Mouse (Mus musculus) neural tube, embryonic 14.5 days (tissue): ENCODE data around the gene Pkp1. TPM values are rescaled to one million over a fixed set of nuclear protein-coding genes. Genes with fewer than 3 reads are reported as not detected.

ENCODE experiments used
- ATAC-seq: fragments of 200-750 bp; cut with Nextera tagmentation; 2 replicates; pipeline ENCODE4 v1.8.0; 2017; ENCODE audit warnings: low read depth, mild to moderate bottlenecking, moderate TSS enrichment, moderate library complexity
- H3K27ac ChIP-seq: fragments of 300-500 bp; sonication (generic); 2 replicates; pipeline ENCODE4 v1.5.1; 2014; ENCODE audit warnings: low read depth, mild to moderate bottlenecking, control low read depth, low read length, moderate library complexity, mixed read lengths
- H3K27me3 ChIP-seq: fragments of 300-500 bp; sonication (generic); 2 replicates; pipeline ENCODE4 v1.6.1; 2014; ENCODE audit warnings: low read length; ENCODE audit not compliant: control insufficient read depth, insufficient read depth
- H3K36me3 ChIP-seq: fragments of 300-500 bp; sonication (generic); 2 replicates; pipeline ENCODE4 v1.6.1; 2014; ENCODE audit warnings: low read length, mixed read lengths; ENCODE audit not compliant: control insufficient read depth, insufficient read depth
- H3K4me1 ChIP-seq: fragments of 300-500 bp; sonication (generic); 2 replicates; pipeline ENCODE4 v1.6.1; 2014; ENCODE audit warnings: low read length; ENCODE audit not compliant: control insufficient read depth, insufficient read depth
- H3K4me2 ChIP-seq: fragments of 300-500 bp; sonication (generic); 2 replicates; pipeline ENCODE4 v1.6.1; 2014; ENCODE audit warnings: mild to moderate bottlenecking, low read depth, low read length, control low read depth
- H3K4me3 ChIP-seq: fragments of 300-500 bp; sonication (generic); 2 replicates; pipeline ENCODE4 v1.5.1; 2014; ENCODE audit warnings: low read depth, low read length, control low read depth, mixed read lengths
- H3K9ac ChIP-seq: fragments of 300-500 bp; sonication (generic); replicated peaks from 2 replicates; pipeline ENCODE4 v1.6.1; 2014; ENCODE audit warnings: low read depth, mild to moderate bottlenecking, control low read depth, low read length, mixed read lengths
- H3K9me3 ChIP-seq: fragments of 300-500 bp; sonication (generic); 2 replicates; pipeline ENCODE4 v1.6.1; 2016; ENCODE audit warnings: low read length; ENCODE audit not compliant: control insufficient read depth
- WGBS: fragments of 180-500 bp; shearing (Covaris S2); extraction: QIAGEN DNeasy Blood & Tissue Kit; methylation state at CpG from one replicate; pipeline ENCODE4 v1.1.7; 2014; 5-methylcytosine and 5-hydroxymethylcytosine counted together
- polyA plus RNA-seq: library from polyadenylated mRNA; unstranded; fragments of >200 nt; fragmentation: Nextera tagmentation; extraction: Ambion mirVana; gene quantifications from 2 replicates; pipeline ENCODE4 v1.2.1, GENCODE M21; 2014

Gene Pkp1
- polyA plus RNA-seq, 1 experiment from 2014 or later: not detected

- Histone ChIP-seq H3K4me3 (no peak overlapping the region), H3K27me3 (no peaks in the 10 kb centered on the region), H3K27ac (no peak overlapping the region), H3K9ac (no peak overlapping the region), H3K9me3 (no peaks in the 10 kb centered on the region), H3K4me1 (no peaks in the 10 kb centered on the region), H3K36me3 (no peaks in the 10 kb centered on the region), H3K4me2 (no peak overlapping the region)
- 46% methylated on average over 19 of the region's 19 CpGs for WGBS
- ATAC-seq: peak; percentile 90
Measured at GRCm38 (mm10) chr1:135865518-135866194, 53.4 kb downstream of the Pkp1 start.

GRCm38 (mm10) chr1:135864830-135865229, 54.2 kb downstream of the Pkp1 start:
- no peak overlapping the region for H3K27ac ChIP-seq
- no peak overlapping the region for H3K4me2 ChIP-seq
- no peaks in the 10 kb centered on the region for H3K27me3 ChIP-seq
- no peaks in the 10 kb centered on the region for H3K36me3 ChIP-seq
- H3K4me1 ChIP-seq: no peaks in the 10 kb centered on the region
- H3K9me3 ChIP-seq: no peaks in the 10 kb centered on the region
- no peak overlapping the region for H3K4me3 ChIP-seq
- WGBS: 89% methylated on average over 6 of the region's 6 CpGs
- ATAC-seq: no peak
- no peak overlapping the region for H3K9ac ChIP-seq

DNA sequence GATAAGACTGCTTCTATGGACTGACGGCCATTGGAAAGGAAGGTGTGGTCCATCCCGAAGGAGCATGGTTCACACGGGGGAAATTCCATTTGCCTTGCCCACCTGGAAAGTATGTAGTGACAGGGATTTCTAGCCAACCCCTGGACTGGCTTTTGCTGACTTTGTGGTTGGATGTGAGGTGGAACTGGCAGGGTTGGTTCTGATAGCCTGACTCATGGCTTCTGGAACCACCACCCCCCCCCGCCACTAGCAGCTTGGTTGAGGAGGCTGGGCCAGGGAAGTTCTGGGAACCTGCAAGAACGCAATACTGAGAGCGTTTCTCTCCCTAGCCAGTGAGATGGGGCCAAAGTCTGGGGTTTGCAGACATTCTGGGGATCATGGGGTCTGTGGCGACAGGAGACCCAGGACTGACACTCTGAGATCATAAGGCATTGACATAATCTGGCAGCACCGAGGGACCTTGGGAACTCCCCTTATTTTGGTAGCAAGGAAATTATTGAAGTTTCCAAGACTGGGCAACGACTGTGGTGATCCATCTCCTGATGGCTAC, 55.1 kb downstream of the Pkp1 start:
- no peak overlapping the region for H3K9ac ChIP-seq

DNA sequence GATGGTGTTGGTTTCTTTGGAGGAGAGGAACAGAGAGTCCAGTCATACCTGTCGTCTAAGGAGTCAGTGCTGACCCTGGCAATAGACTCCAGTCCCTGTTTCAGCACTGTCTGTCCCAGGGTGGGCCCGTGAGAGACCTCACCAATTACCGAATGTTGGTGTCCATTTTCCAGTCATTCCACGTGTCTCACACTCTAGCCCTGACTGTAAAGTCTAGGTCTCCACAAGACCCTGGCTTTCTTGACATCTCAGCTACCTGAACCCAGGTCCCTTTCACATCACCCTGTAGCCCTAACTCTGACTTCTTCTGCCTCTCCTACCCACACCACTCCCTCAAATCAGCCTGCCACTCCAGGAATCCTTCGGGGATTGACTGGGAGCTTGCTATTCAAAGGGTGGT, 56.4 kb downstream of the Pkp1 start:
- H3K27ac ChIP-seq: no peak overlapping the region
- H3K27me3 ChIP-seq: no peaks in the 10 kb centered on the region
- ATAC-seq: no peak
- H3K9me3 ChIP-seq: no peaks in the 10 kb centered on the region
- H3K4me3 ChIP-seq: no peak overlapping the region
- H3K4me1 ChIP-seq: no peaks in the 10 kb centered on the region
- H3K9ac ChIP-seq: no peak overlapping the region
- 81% methylated on average over 5 of the region's 5 CpGs for WGBS
- H3K36me3 ChIP-seq: no peaks in the 10 kb centered on the region
- no peak overlapping the region for H3K4me2 ChIP-seq

More for the DNA sequence above, 55.1 kb downstream of the Pkp1 start:
- Histone ChIP-seq H3K27me3 (no peaks in the 10 kb centered on the region), H3K4me1 (no peaks in the 10 kb centered on the region), H3K4me2 (no peak overlapping the region), H3K36me3 (no peaks in the 10 kb centered on the region), H3K9me3 (no peaks in the 10 kb centered on the region), H3K27ac (no peak overlapping the region), H3K4me3 (no peak overlapping the region)
- no peak for ATAC-seq
- 85% methylated on average over 9 of the region's 9 CpGs for WGBS

- H3K4me3 ChIP-seq: no peak overlapping the region
- H3K4me1 ChIP-seq: no peaks in the 10 kb centered on the region
- 73% methylated on average over 9 of the region's 9 CpGs for WGBS
- no peaks in the 10 kb centered on the region for H3K27me3 ChIP-seq
- H3K27ac ChIP-seq: no peak overlapping the region
- no peak overlapping the region for H3K4me2 ChIP-seq
- no peaks in the 10 kb centered on the region for H3K36me3 ChIP-seq
- no peak overlapping the region for H3K9ac ChIP-seq
- no peaks in the 10 kb centered on the region for H3K9me3 ChIP-seq
- no peak for ATAC-seq
Measured at GRCm38 (mm10) chr1:135861980-135862552, 56.9 kb downstream of the Pkp1 start.

DNA sequence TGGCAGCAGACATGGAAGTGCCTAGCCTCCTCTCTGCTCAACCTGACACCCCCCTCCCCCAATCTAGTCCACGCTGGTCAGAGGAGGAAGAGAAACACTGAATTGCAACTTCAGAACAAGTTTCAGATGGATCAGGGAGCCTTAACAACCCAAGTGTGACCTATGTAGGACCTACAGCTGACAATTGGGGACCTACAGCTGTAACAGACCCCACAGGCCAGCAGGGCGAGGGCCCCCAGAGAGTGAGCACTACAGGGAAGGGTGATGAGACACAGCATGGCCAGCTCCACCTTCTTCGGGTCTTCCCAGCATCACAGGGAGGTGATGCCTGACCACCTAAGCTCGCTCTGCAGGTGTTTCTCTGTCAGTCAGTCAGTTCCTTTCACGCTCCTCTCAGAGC, 57.9 kb downstream of the Pkp1 start:
- WGBS: 89% methylated on average over 5 of the region's 5 CpGs
- Histone ChIP-seq H3K4me3 (no peak overlapping the region), H3K27ac (no peak overlapping the region), H3K9ac (no peak overlapping the region), H3K27me3 (no peaks in the 10 kb centered on the region), H3K9me3 (no peaks in the 10 kb centered on the region), H3K4me1 (no peaks in the 10 kb centered on the region), H3K4me2 (no peak overlapping the region), H3K36me3 (no peaks in the 10 kb centered on the region)
- ATAC-seq: no peak

- no peaks in the 10 kb centered on the region for H3K36me3 ChIP-seq
- no peak for ATAC-seq
- H3K9ac ChIP-seq: no peak overlapping the region
- no peaks in the 10 kb centered on the region for H3K27me3 ChIP-seq
- no peak overlapping the region for H3K4me3 ChIP-seq
- H3K4me2 ChIP-seq: no peak overlapping the region
- H3K4me1 ChIP-seq: no peaks in the 10 kb centered on the region
- no peak overlapping the region for H3K27ac ChIP-seq
- no peaks in the 10 kb centered on the region for H3K9me3 ChIP-seq
- 94% methylated on average over 7 of the region's 7 CpGs for WGBS
Measured at GRCm38 (mm10) chr1:135858533-135858932, 60.5 kb downstream of the Pkp1 start.

DNA sequence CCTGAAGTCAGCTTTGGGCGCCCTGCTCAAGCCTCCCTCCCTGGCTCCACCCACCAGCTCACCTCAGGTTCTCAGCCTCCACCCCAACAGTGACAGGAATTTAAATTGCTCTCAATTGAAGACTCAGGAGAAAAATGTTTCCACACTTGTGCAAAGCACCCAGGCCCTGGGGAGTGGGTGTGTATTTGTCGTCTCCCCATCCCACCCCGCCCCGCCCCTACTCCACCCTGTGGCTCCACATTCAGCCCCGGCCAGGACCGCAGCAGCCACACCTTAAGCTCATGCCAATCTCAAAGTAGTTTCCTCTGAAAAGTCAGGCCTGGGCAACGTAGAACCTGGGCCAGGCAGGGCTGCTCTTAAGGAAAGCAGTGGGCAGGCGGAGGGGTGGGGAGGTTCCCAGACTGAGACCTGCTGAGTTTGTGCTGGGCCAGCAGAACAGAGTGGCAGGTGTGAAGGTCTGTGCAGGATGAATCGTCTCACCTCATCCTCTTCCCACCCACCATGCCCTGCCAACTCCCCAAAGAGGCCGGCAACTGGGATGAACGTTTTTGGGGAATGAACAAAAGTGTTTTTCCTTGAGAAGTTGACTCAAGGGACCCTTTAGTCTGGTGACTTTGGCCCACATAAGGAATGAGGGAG, 61.8 kb downstream of the Pkp1 start:
- Histone ChIP-seq H3K4me2 (no peak overlapping the region), H3K9ac (no peak overlapping the region), H3K36me3 (no peaks in the 10 kb centered on the region), H3K4me1 (no peaks in the 10 kb centered on the region), H3K27ac (no peak overlapping the region), H3K9me3 (no peaks in the 10 kb centered on the region), H3K27me3 (no peaks in the 10 kb centered on the region), H3K4me3 (no peak overlapping the region)
- ATAC-seq: no peak
- 52% methylated on average over 11 of the region's 11 CpGs for WGBS

GRCm38 (mm10) chr1:135856070-135856469, 62.9 kb downstream of the Pkp1 start:
- no peaks in the 10 kb centered on the region for H3K9me3 ChIP-seq
- ATAC-seq: no peak

More at GRCm38 (mm10) chr1:135856070-135856469, 62.9 kb downstream of the Pkp1 start:
- Histone ChIP-seq H3K9ac (no peak overlapping the region), H3K36me3 (no peaks in the 10 kb centered on the region), H3K27me3 (no peaks in the 10 kb centered on the region), H3K4me2 (no peak overlapping the region), H3K4me1 (no peaks in the 10 kb centered on the region), H3K4me3 (no peak overlapping the region), H3K27ac (no peak overlapping the region)
- WGBS: 73% methylated on average over 4 of the region's 4 CpGs
